Mouse (Mus musculus) lung, embryonic 15.5 days (tissue): Measurements from ENCODE around the gene Prkcg. TPM values are rescaled to one million over a fixed set of nuclear protein-coding genes. Genes with fewer than 3 reads are reported as not detected.

Source experiments
- ATAC-seq: fragments of 200-750 bp; cut with Nextera tagmentation; 2 replicates; pipeline ENCODE4 v1.8.0; 2017; ENCODE audit warnings: moderate number of reproducible peaks, borderline replicate concordance; ENCODE audit not compliant: low FRiP score, low TSS enrichment; ENCODE audit errors: extremely low read depth
- H3K27ac ChIP-seq: fragments of 300-500 bp; sonication (generic); 2 replicates; pipeline ENCODE4 v1.5.1; 2015; ENCODE audit warnings: moderate library complexity, mild to moderate bottlenecking, inconsistent platforms
- H3K27me3 ChIP-seq: fragments of 300-500 bp; sonication (generic); 2 replicates; pipeline ENCODE4 v1.6.1; 2015; ENCODE audit warnings: inconsistent platforms
- H3K36me3 ChIP-seq: fragments of 300-500 bp; sonication (generic); 2 replicates; pipeline ENCODE4 v1.6.1; 2015; ENCODE audit warnings: inconsistent platforms
- H3K4me1 ChIP-seq: fragments of 300-500 bp; sonication (generic); 2 replicates; pipeline ENCODE4 v1.6.1; 2015; ENCODE audit warnings: inconsistent platforms
- H3K4me2 ChIP-seq: fragments of 300-500 bp; sonication (generic); 2 replicates; pipeline ENCODE4 v1.6.1; 2015; ENCODE audit warnings: inconsistent platforms, mild to moderate bottlenecking, moderate library complexity
- H3K4me3 ChIP-seq: fragments of 300-500 bp; sonication (generic); 2 replicates; pipeline ENCODE4 v1.5.1; 2015; ENCODE audit warnings: mild to moderate bottlenecking, inconsistent platforms
- H3K9ac ChIP-seq: fragments of 300-500 bp; sonication (generic); 2 replicates; pipeline ENCODE4 v1.6.1; 2015; ENCODE audit warnings: inconsistent platforms
- H3K9me3 ChIP-seq: fragments of 300-500 bp; sonication (generic); 2 replicates; pipeline ENCODE4 v1.6.1; 2016; ENCODE audit warnings: inconsistent platforms
- WGBS: fragments of 180-500 bp; shearing (Covaris S2); methylation state at CpG from one replicate; pipeline ENCODE4 v1.1.7; 2015; 5-methylcytosine and 5-hydroxymethylcytosine counted together
- polyA plus RNA-seq: library from polyadenylated mRNA; unstranded; fragments of >200 nt; fragmentation: Nextera tagmentation; extraction: Ambion mirVana; gene quantifications from 2 replicates; pipeline ENCODE4 v1.2.1, GENCODE M21; 2015

Prkcg gene
- polyA plus RNA-seq, 1 experiment from 2014 or later, result 0.32 TPM

DNA sequence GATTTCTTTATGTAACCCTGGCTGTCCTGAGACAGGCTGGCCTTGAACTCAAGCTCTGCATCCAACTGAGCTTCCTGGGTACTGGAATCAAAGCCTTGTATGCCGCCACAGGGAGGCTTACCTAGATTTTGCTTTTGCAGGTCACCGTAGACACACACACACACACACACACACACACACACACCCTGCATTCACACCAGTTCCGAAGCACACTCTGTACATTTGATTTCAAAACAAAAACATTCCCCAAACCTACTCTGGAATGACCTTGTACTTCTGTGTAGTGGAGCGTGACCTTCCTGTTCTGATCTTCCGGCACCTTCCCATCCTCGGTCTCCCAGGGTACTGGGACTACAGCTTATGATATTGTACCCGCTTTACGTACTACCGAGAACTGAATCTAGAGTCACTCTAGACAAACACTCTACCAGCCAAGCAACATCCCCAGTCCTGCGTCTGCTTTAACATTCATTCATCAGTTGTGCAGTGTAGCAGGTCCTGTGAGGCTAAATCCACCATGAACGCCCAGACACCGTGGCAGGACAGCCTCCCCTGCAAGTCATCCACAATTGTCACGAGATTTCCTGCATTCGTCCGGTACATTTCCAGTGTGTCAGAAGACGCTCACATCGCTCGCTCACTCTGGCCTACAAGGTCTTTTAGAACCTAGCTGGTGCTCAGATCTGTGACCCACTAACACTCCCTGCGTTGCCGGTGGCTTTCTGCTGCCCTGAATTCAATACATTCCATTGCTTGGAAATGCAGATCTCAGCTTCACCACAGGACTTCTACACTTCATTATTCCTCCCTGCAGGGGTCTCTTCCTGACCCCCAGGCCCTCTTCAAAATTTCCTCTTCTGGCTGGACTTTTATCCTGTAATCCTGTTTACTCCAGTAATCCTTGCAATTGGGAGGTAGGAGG, 58.6 kb downstream of the Prkcg start:
- Histone ChIP-seq H3K27me3 (no peaks in the 10 kb centered on the region), H3K9me3 (no peaks in the 10 kb centered on the region), H3K9ac (no peak overlapping the region), H3K4me3 (no peak overlapping the region), H3K4me1 (no peaks in the 10 kb centered on the region), H3K4me2 (no peak overlapping the region), H3K27ac (no peak overlapping the region), H3K36me3 (no peaks in the 10 kb centered on the region)
- 66% methylated on average over 20 of the region's 20 CpGs for WGBS
- no peak for ATAC-seq

- WGBS, result 72% methylated on average over 5 of the region's 5 CpGs
- no peak overlapping the region for H3K9ac ChIP-seq
- no peak overlapping the region for H3K4me2 ChIP-seq
- no peaks in the 10 kb centered on the region for H3K36me3 ChIP-seq
- ATAC-seq, result no peak
- no peaks in the 10 kb centered on the region for H3K4me1 ChIP-seq
- no peak overlapping the region for H3K27ac ChIP-seq
- no peaks in the 10 kb centered on the region for H3K27me3 ChIP-seq
- H3K9me3 ChIP-seq, result no peaks in the 10 kb centered on the region
- no peak overlapping the region for H3K4me3 ChIP-seq
Measured at GRCm38 (mm10) chr7:3348326-3348725, 59.3 kb downstream of the Prkcg start.

DNA sequence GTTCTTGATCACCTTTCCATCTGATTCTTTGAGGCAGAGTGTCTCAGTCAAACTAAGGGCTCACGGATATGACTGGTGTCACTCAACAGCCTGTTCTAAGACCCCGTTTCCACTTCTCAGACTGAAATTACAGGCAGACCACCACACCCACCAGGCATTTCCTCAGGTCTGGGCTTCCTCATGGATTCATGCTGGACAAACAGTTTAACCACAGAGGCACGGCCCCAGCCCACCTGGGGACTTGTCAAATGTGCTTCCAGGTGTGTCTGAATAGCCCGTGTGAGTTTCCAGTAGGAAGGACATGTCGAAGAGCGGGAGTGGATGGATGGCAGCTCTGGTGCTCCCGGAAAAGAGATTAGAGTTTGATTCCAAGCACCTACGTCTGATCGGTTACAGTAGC, 60.8 kb downstream of the Prkcg start:
- ATAC-seq, result no peak
- H3K27ac ChIP-seq, result no peak overlapping the region

GRCm38 (mm10) chr7:3351536-3351935, 62.6 kb downstream of the Prkcg start:
- 89% methylated on average over 1 of the region's 1 CpGs for WGBS

More for the DNA sequence above, 60.8 kb downstream of the Prkcg start:
- Histone ChIP-seq H3K4me3 (no peak overlapping the region), H3K4me2 (no peak overlapping the region), H3K9me3 (no peaks in the 10 kb centered on the region), H3K27me3 (no peaks in the 10 kb centered on the region), H3K9ac (no peak overlapping the region), H3K4me1 (no peaks in the 10 kb centered on the region), H3K36me3 (no peaks in the 10 kb centered on the region)
- WGBS, result 85% methylated on average over 9 of the region's 9 CpGs

DNA sequence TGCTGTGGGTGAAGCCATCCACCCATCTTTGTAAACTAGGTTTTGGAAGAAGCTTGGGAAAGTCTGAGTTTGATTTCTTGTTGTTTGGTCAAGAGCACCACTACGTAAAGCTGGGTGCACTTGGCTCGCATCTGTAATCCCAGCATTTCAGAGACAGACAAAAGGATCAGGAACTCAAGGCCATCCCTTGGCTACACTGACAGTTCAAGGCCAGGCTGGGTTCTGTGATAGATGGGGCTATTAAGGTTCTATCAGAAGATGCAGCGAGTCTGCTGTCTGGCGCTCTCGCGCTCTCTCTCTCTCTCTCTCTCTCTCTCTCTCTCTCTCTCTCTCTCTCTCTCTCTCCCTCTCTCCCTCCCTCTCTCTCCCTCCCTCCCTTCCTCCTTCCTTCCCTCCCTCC, 65.9 kb downstream of the Prkcg start:
- Histone ChIP-seq H3K9me3 (no peaks in the 10 kb centered on the region), H3K4me2 (no peak overlapping the region), H3K9ac (no peak overlapping the region), H3K27ac (no peak overlapping the region), H3K36me3 (no peaks in the 10 kb centered on the region), H3K4me3 (no peak overlapping the region), H3K4me1 (no peaks in the 10 kb centered on the region), H3K27me3 (no peaks in the 10 kb centered on the region)
- WGBS, result 87% methylated on average over 6 of the region's 6 CpGs
- ATAC-seq, result no peak

More at GRCm38 (mm10) chr7:3351536-3351935, 62.6 kb downstream of the Prkcg start:
- no peak for ATAC-seq
- H3K4me1 ChIP-seq, result no peaks in the 10 kb centered on the region
- no peak overlapping the region for H3K27ac ChIP-seq
- no peak overlapping the region for H3K9ac ChIP-seq
- no peaks in the 10 kb centered on the region for H3K27me3 ChIP-seq
- no peak overlapping the region for H3K4me3 ChIP-seq
- no peaks in the 10 kb centered on the region for H3K9me3 ChIP-seq
- H3K4me2 ChIP-seq, result no peak overlapping the region
- H3K36me3 ChIP-seq, result no peaks in the 10 kb centered on the region

GRCm38 (mm10) chr7:3360678-3361077, 71.7 kb downstream of the Prkcg start:
- ATAC-seq, result no peak
- Histone ChIP-seq H3K27me3 (no peaks in the 10 kb centered on the region), H3K4me3 (no peak overlapping the region), H3K4me2 (no peak overlapping the region), H3K4me1 (no peaks in the 10 kb centered on the region), H3K36me3 (no peaks in the 10 kb centered on the region), H3K27ac (no peak overlapping the region), H3K9ac (no peak overlapping the region), H3K9me3 (no peaks in the 10 kb centered on the region)
- 77% methylated on average over 1 of the region's 1 CpGs for WGBS

- H3K36me3 ChIP-seq, result no peaks in the 10 kb centered on the region
- no peak for ATAC-seq
- WGBS, result 38% methylated on average over 11 of the region's 11 CpGs
Measured at GRCm38 (mm10) chr7:3365547-3366279, 76.7 kb downstream of the Prkcg start.

DNA sequence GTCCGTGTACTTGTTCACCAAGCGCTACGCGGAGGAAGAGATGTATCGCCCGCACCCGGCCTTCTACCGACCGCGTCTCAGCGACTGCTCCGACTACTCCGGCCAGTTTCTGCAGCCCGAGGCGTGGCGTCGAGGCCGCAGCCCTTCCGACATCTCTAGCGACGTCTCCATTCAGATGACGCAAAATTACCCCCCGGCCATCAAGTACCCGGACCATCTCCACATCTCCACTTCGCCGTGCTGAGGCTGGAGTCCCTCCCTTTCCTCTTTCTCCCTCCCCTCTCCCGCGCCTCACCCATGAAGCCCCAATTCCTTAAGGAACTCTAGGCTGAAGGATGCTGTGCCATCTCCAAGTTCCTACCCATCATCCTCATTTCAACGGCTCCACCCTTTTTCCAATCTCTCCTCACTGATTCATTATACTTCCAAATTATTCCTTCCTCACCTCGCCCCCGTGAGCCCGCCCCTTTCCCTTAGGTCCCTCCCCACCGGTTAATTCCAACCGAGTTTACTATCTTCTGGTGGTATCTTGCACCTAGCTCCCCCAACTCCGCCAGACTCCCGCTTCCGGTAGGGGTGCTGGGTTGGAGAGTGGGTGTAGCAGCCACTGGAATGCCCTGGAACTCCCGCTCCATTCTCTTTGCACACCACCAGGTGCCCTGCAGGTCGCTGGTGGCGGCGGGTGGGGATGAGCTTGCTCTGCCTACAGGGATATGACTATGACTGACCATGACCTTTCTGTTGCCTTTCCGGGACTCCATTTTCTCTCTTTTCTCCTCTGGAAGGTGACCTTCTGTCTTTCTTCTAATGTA, 77.9 kb downstream of the Prkcg start:
- peak overlapping the region; percentile 34 for H3K4me2 ChIP-seq
- 0 out of 2 replicates have a peak, but pooled peaks cover 10% of the 10 kb centered on the region for H3K4me1 ChIP-seq
- no peak overlapping the region for H3K9ac ChIP-seq
- ATAC-seq, result peak; percentile 33; the same call in 1 of the 2 replicates
- H3K4me3 ChIP-seq, result 0 out of 2 replicates have a peak overlapping the region, but pooled peaks have one; percentile 4
- H3K36me3 ChIP-seq, result no peaks in the 10 kb centered on the region
- WGBS, result 22% methylated on average over 42 of the region's 42 CpGs
- peaks cover 24% of the 10 kb centered on the region for H3K27me3 ChIP-seq
- H3K27ac ChIP-seq, result no peak overlapping the region
- no peaks in the 10 kb centered on the region for H3K9me3 ChIP-seq

More at GRCm38 (mm10) chr7:3365547-3366279, 76.7 kb downstream of the Prkcg start:
- H3K4me2 ChIP-seq, result no peak overlapping the region
- no peak overlapping the region for H3K27ac ChIP-seq
- peaks cover 24% of the 10 kb centered on the region for H3K27me3 ChIP-seq
- no peak overlapping the region for H3K4me3 ChIP-seq
- no peak overlapping the region for H3K9ac ChIP-seq
- H3K4me1 ChIP-seq, result 0 out of 2 replicates have a peak, but pooled peaks cover 10% of the 10 kb centered on the region
- no peaks in the 10 kb centered on the region for H3K9me3 ChIP-seq

DNA sequence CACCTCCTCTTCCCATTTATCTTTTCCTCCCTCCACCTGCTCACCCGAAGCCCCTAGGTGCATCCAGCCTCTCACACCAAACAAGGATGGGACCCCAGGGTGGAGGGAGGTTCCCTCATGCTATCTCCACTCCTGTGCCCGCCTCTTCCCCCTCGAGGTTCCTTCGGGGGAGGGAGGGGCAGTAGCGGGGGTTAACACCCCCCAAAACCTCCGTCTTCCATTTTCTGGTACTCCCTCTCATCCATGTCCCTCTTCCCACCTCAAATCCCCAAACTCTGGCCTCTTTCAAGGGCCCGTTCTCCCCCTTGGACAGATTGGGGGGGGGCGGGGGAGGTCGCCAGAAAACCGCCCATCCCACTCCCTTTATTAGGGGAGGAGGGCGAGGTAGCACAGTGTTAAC, 78.6 kb downstream of the Prkcg start:
- Histone ChIP-seq H3K36me3 (no peaks in the 10 kb centered on the region), H3K9ac (no peak overlapping the region), H3K27ac (no peak overlapping the region), H3K4me3 (no peak overlapping the region), H3K9me3 (no peaks in the 10 kb centered on the region), H3K27me3 (peaks cover 24% of the 10 kb centered on the region), H3K4me2 (peak overlapping the region; percentile 34), H3K4me1 (0 out of 2 replicates have a peak, but pooled peaks cover 10% of the 10 kb centered on the region)
- ATAC-seq, result no peak
- WGBS, result 13% methylated on average over 11 of the region's 11 CpGs

- Histone ChIP-seq H3K27ac (no peak overlapping the region), H3K4me2 (no peak overlapping the region), H3K9ac (no peak overlapping the region), H3K4me3 (no peak overlapping the region), H3K4me1 (0 out of 2 replicates have a peak, but pooled peaks cover 10% of the 10 kb centered on the region), H3K27me3 (peaks cover 24% of the 10 kb centered on the region), H3K36me3 (no peaks in the 10 kb centered on the region), H3K9me3 (no peaks in the 10 kb centered on the region)
- 24% methylated on average over 12 of the region's 12 CpGs for WGBS
- ATAC-seq, result no peak
Measured at GRCm38 (mm10) chr7:3368311-3368710, 79.3 kb downstream of the Prkcg start.

GRCm38 (mm10) chr7:3369189-3369588, 80.2 kb downstream of the Prkcg start:
- H3K4me3 ChIP-seq, result no peak overlapping the region
- H3K4me2 ChIP-seq, result no peak overlapping the region
- H3K4me1 ChIP-seq, result 0 out of 2 replicates have a peak, but pooled peaks cover 10% of the 10 kb centered on the region
- 59% methylated on average over 6 of the region's 6 CpGs for WGBS
- no peaks in the 10 kb centered on the region for H3K36me3 ChIP-seq
- H3K27me3 ChIP-seq, result peaks cover 24% of the 10 kb centered on the region
- ATAC-seq, result no peak
- no peak overlapping the region for H3K27ac ChIP-seq
- H3K9ac ChIP-seq, result no peak overlapping the region
- no peaks in the 10 kb centered on the region for H3K9me3 ChIP-seq
